Mouse (Mus musculus) left cerebral cortex, postnatal 25 days (tissue): ENCODE measurements around the gene Stat3. TPM values are rescaled to one million over a fixed set of nuclear protein-coding genes. Genes with fewer than 3 reads are reported as not detected.

Experiments used
- DNase-seq, 2 experiments: peaks; one replicate each; pipeline ENCODE4 v3.0.0; 2022; ENCODE audit warnings: low spot score in 2 of 2, mixed read lengths in 1 of 2
- intact Hi-C: fragments of 180-260 bp; cut with DNase I; formaldehyde crosslinking; loops from one replicate; pipeline ENCODE4 v1.15.1; 2025
- total RNA-seq, 2 experiments: library from RNA; stranded (reverse); gene quantifications; 2 replicates each; pipeline ENCODE4 v1.2.3; 2021

The Stat3 gene
- total RNA-seq, 2 experiments from 2014 or later = 44.1 to 45.0 TPM

- no peak for DNase-seq
- intact Hi-C loops = no loop called here
Observed at GRCm38 (mm10) chr11:100844121-100844520, 95.2 kb downstream of the Stat3 start.

DNA sequence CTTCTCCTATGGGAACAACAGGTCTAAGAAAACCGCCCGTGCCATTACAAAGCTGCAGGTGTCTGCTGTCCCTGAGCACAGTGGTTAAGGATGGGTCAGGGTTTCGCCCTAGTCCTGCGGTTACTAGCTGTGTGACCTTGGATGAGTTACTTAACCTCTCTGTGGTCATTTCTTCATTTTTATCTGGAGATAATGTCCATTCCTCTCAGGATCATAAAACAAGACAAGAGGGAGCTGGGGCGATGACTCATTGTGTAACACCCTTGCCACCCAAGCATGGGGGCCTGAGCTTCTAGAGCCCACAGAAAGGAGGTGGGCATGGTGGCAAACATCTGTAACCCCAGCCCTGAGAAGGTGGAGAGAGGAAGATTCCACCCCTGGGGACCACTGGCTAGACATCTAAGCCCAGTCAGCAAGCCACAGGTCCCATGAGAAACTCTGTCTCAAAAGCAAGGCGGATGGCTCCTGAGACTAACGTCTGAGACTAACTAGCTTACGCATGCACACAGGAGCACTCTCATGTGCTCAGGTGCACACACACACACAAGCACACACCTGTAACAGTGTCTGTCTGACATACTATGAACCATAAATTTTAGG, 96.2 kb downstream of the Stat3 start:
- intact Hi-C loops = no loop called here
- no peak for DNase-seq

GRCm38 (mm10) chr11:100842025-100842424, 97.3 kb downstream of the Stat3 start:
- DNase-seq = no peak
- intact Hi-C loops = no loop called here

DNA sequence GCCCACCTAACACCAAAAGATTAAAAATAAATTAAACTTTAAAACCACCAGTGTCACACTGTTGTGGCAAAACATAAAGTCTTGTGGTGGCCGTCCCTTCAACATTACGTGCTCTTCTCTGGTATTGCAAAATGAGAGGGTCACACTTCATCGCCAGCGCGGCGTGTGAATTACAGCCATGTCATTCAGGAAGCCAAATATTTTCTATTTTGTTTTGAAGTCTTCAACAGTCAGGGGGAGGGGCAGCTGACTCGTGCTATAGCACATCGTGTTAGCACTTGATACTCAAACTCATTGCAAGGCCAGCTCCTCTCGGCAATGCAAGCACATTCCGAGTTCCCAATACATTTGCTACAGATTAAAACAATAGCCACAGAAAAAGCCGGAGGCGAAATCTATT, 98.5 kb downstream of the Stat3 start:
- intact Hi-C loops = no loop called here
- DNase-seq = no peak

- intact Hi-C loops = no loop called here
- DNase-seq = no peak
Observed at GRCm38 (mm10) chr11:100839523-100839922, 99.8 kb downstream of the Stat3 start.

GRCm38 (mm10) chr11:100838894-100839293, 100.4 kb downstream of the Stat3 start:
- intact Hi-C loops = no loop called here
- no peak for DNase-seq

- no peak for DNase-seq
- intact Hi-C loops = no loop called here
Observed at GRCm38 (mm10) chr11:100836923-100837702, 102.2 kb downstream of the Stat3 start.

Other genes with a start within 250 kb of the Stat3 start
- under 1 TPM; 0.16 to 0.30 TPM for gene Zfp385c, start 247.1 kb downstream of the Stat3 start, total RNA-seq
- 1 to 10 TPM; 1.9 to 2.6 TPM for gene Dhx58, start 235.3 kb downstream of the Stat3 start, total RNA-seq
- 10 to 100 TPM; 58.9 to 59.4 TPM for gene Kat2a, start 227.1 kb downstream of the Stat3 start, total RNA-seq
- not detected for gene Hspb9, start 225.7 kb downstream of the Stat3 start, total RNA-seq
- gene Rab5c, start 201.3 kb downstream of the Stat3 start, total RNA-seq = 100 to 1,000 TPM; 152 to 158 TPM
- 10 to 100 TPM; 10.2 to 16.6 TPM for gene Kcnh4, start 179.6 kb downstream of the Stat3 start, total RNA-seq
- 10 to 100 TPM in 1 of 2 experiments, not detected in 1; 27.1 TPM for gene Hcrt, start 176.6 kb downstream of the Stat3 start, total RNA-seq
- 1 to 10 TPM; 6.3 to 9.7 TPM for gene Ghdc, start 168.6 kb downstream of the Stat3 start, total RNA-seq
- 10 to 100 TPM; 20.1 to 23.1 TPM for gene Stat5b, start 88.8 kb downstream of the Stat3 start, total RNA-seq
- 1 to 10 TPM; 2.1 to 2.2 TPM for gene Stat5a, start 80.2 kb downstream of the Stat3 start, total RNA-seq
- 10 to 100 TPM; 16.6 to 18.0 TPM for gene Cavin1, start 31.3 kb upstream of the Stat3 start, total RNA-seq
- 100 to 1,000 TPM; 465 to 475 TPM for gene Atp6v0a1, start 69.9 kb upstream of the Stat3 start, total RNA-seq
- 1 to 10 TPM; 7.6 to 8.3 TPM for gene Naglu, start 130.5 kb upstream of the Stat3 start, total RNA-seq
- 1 to 10 TPM; 1.2 to 1.4 TPM for gene Hsd17b1, start 138.9 kb upstream of the Stat3 start, total RNA-seq
- gene Coasy, start 143.0 kb upstream of the Stat3 start, total RNA-seq = 10 to 100 TPM; 26.0 to 28.5 TPM
- 10 to 100 TPM; 47.1 to 53.0 TPM for gene Mlx, start 147.7 kb upstream of the Stat3 start, total RNA-seq
- 1 to 10 TPM; 3.6 to 3.9 TPM for gene Psmc3ip, start 155.9 kb upstream of the Stat3 start, total RNA-seq
- gene Retreg3, start 180.4 kb upstream of the Stat3 start, total RNA-seq = 10 to 100 TPM; 56.2 to 56.7 TPM
- 10 to 100 TPM; 44.9 to 46.6 TPM for gene Tubg1, start 180.4 kb upstream of the Stat3 start, total RNA-seq
- gene Tubg2, start 216.4 kb upstream of the Stat3 start, total RNA-seq = 10 to 100 TPM; 47.5 to 48.6 TPM
- gene Cntnap1, start 231.0 kb upstream of the Stat3 start, total RNA-seq = 100 to 1,000 TPM; 153 to 170 TPM
- gene Plekhh3, start 231.8 kb upstream of the Stat3 start, total RNA-seq = 10 to 100 TPM in 1 of 2 experiments, 1 to 10 TPM in 1; 8.8 to 11.5 TPM
- under 1 TPM; 0.18 to 0.28 TPM for gene Ccr10, start 235.9 kb upstream of the Stat3 start, total RNA-seq